Mouse (Mus musculus) ES-Bruce4 (cell line): ENCODE measurements around the gene Atp2b4.

Experiments
- CTCF ChIP-seq: IDR thresholded peaks from one replicate; pipeline ENCODE4 v1.8.1; 2011; ENCODE audit warnings: low read depth, low read length
- EP300 ChIP-seq: IDR thresholded peaks from 2 replicates; pipeline ENCODE4 v1.6.1; 2011; ENCODE audit warnings: low read depth, low read length; ENCODE audit not compliant: insufficient read depth
- POLR2A ChIP-seq: IDR thresholded peaks from one replicate; pipeline ENCODE4 v1.8.1; 2011; ENCODE audit warnings: low read length; ENCODE audit not compliant: insufficient read depth

GRCm38 (mm10) chr1:133771831-133772399, 28.9 kb downstream of the Atp2b4 start:
- TF ChIP-seq POLR2A (no peak), CTCF (no peak), EP300 (no peak)
